In the genomic region with DNA sequence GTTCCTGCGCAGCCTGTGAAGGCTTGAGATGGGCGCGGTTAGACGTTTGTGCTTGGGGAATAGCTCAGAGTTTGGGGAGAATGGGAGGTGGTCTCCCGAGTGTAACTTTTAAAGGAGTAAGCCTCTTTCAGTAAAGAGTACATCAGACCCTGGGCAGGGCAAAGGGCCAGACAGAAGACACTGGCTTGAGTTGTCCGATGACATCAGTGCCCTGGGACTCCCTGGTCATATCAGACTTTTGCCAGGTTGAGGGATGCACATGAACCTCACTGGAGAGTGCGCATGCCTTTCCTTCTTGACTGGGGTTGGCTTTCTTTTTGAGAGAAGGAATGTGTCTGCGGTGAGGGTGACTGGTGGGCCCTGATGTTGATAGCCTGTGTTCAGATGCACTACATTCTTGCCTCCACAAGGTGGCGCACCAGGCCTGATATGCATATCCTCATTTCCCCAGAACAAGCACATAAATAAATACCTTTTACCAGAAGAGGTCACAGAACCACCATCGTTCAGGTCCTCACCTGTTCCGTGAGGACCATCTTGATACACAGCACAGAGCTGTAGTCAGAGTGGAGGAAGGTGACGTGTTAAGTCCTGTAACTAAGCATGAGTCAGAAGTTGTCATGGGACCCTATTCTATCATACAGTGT, we compare ENCODE assay signal across 9 mouse cellular contexts. TPM values are rescaled to one million over a fixed set of nuclear protein-coding genes. Genes with fewer than 3 reads are reported as not detected.
DNase-seq lines count a peak whose midpoint lies in the region; ATAC-seq and TF ChIP-seq lines count a peak whose summit lies in the region.
"Had no signal": no experiment of that assay in that cellular context is flagged by ENCODE, and none has a peak within 500 bp of the region (broad histone marks: within the 10 kb centered on the region; RNA-seq: fewer than 3 reads in every experiment).

No protein-coding gene starts in this region.

- H3K4me1 ChIP-seq in CH12.LX (ENCODE audit: control insufficient read depth in 1 of 2, insufficient read depth in 2 of 2): no peaks in the 10 kb centered on the region
- no peaks in the 10 kb centered on the region for H3K4me1 ChIP-seq in forebrain, embryonic 16.5 days (replicated peaks; ENCODE audit: control insufficient read depth, insufficient read depth, low read length)
- H3K4me1 ChIP-seq in testis, adult 2 months (ENCODE audit: control insufficient read depth, insufficient read depth, low read length): no peaks in the 10 kb centered on the region; the same call in 1 of the 2 replicates
- H3K4me1 ChIP-seq: limb, embryonic 15.5 days had no signal

- TF ChIP-seq EP300 in CH12.LX (IDR thresholded peaks at IDR 0.05; ENCODE audit: low read length): no peak

- TF ChIP-seq CTCF in CH12.LX (conservative IDR thresholded peaks at IDR 0.05 in 1 of 2, IDR thresholded peaks at IDR 0.05 in 1 of 2; ENCODE audit: low read depth in 2 of 2, low read length in 2 of 2): peak; percentile 26 to 67; a peak in 2 of 4 replicates
- peak; percentile 74; the same call in 1 of the 2 replicates for TF ChIP-seq CTCF in testis, adult 2 months (IDR thresholded peaks at IDR 0.05; ENCODE audit: control insufficient read depth, insufficient read depth, insufficient replicate concordance, low read depth, low read length)

- no peak overlapping the region for H3K9ac ChIP-seq in CH12.LX (ENCODE audit: insufficient read depth, low read depth)
- no peak overlapping the region for H3K9ac ChIP-seq in forebrain, embryonic 16.5 days (replicated peaks; ENCODE audit: low read depth, low read length)
- H3K9ac ChIP-seq: limb, embryonic 15.5 days had no signal

- WGBS in forebrain, embryonic 16.5 days: 75% methylated on average over 12 of the region's 12 CpGs

- H3K4me2 ChIP-seq in CH12.LX (ENCODE audit: insufficient read depth, low read depth, poor library complexity, severe bottlenecking): no peak overlapping the region
- no peak overlapping the region for H3K4me2 ChIP-seq in forebrain, embryonic 16.5 days (ENCODE audit: low read length)
- H3K4me2 ChIP-seq: limb, embryonic 15.5 days had no signal

- no peak for TF ChIP-seq POLR2A in CH12.LX (IDR thresholded peaks at IDR 0.05; ENCODE audit: low read depth, low read length)
- TF ChIP-seq POLR2A in testis, adult 2 months (IDR thresholded peaks at IDR 0.05; ENCODE audit: control insufficient read depth, low read depth, low read length): no peak

- TF ChIP-seq RAD21 in CH12.LX (IDR thresholded peaks at IDR 0.05; ENCODE audit: low read depth, low read length): peak; percentile 48

- peak; percentile 47; the same call in 1 of the 2 replicates for ATAC-seq in forebrain, embryonic 16.5 days

- H3K79me2 ChIP-seq in CH12.LX (replicated peaks; ENCODE audit: control insufficient read depth, extremely low read depth, insufficient read depth, poor library complexity, severe bottlenecking): no peaks in the 10 kb centered on the region

- H3K4me3 ChIP-seq in CH12.LX (replicated peaks in 1 of 3; ENCODE audit: low read depth in 2 of 3, low read length in 2 of 3, poor library complexity in 1 of 3): no peak overlapping the region
- no peak overlapping the region for H3K4me3 ChIP-seq in forebrain, embryonic 16.5 days (replicated peaks; ENCODE audit: low read length)
- no peak overlapping the region for H3K4me3 ChIP-seq in testis, adult 2 months (ENCODE audit: control insufficient read depth, low read depth, low read length)
- H3K4me3 ChIP-seq: limb, embryonic 15.5 days had no signal

- dilution Hi-C loops in CH12.LX (cut with MboI; ENCODE audit: extremely low pct_ligation_motif_present, extremely low pct_unique_long_range_greater_than_20kb, low sequenced_read_pairs): no loop called here

- peaks cover 11% of the 10 kb centered on the region for H3K9me3 ChIP-seq in CH12.LX (replicated peaks; ENCODE audit: low read length)
- H3K9me3 ChIP-seq in forebrain, embryonic 16.5 days (ENCODE audit: control insufficient read depth, low read length): peaks cover 6% of the 10 kb centered on the region
- H3K9me3 ChIP-seq: limb, embryonic 15.5 days had no signal

- no peaks in the 10 kb centered on the region for H3K27me3 ChIP-seq in CH12.LX (replicated peaks)
- no peaks in the 10 kb centered on the region for H3K27me3 ChIP-seq in forebrain, embryonic 16.5 days (replicated peaks; ENCODE audit: control insufficient read depth, insufficient read depth, low read length)
- no peaks in the 10 kb centered on the region for H3K27me3 ChIP-seq in testis, adult 2 months (ENCODE audit: control insufficient read depth, insufficient read depth, low read length)
- H3K27me3 ChIP-seq: limb, embryonic 15.5 days had no signal

- DNase-seq in adrenal gland, adult (ENCODE audit: inconsistent age in 2 of 2, low spot score in 1 of 2): peak; percentile 10 to 49
- DNase-seq in adrenal gland, adult 8-10 months: no peak
- peak; percentile 33 for DNase-seq in CH12.LX (ENCODE audit: extremely low read depth)
- peak; percentile 30 for DNase-seq in c-Kit-positive CD71-positive TER-119-positive erythroid progenitor cells, embryonic 14.5 days (ENCODE audit: low spot score)
- DNase-seq in kidney, postnatal 36 days: peak; percentile 4 to 61
- DNase-seq in mesoderm, embryonic 11.5 days (ENCODE audit: low read depth, low spot score): peak; percentile 73

- H3K36me3 ChIP-seq in CH12.LX (replicated peaks in 1 of 2; ENCODE audit: control insufficient read depth in 1 of 2, insufficient read depth in 1 of 2, low read length in 1 of 2): no peaks in the 10 kb centered on the region
- no peaks in the 10 kb centered on the region for H3K36me3 ChIP-seq in forebrain, embryonic 16.5 days (ENCODE audit: control insufficient read depth, insufficient read depth)
- no peaks in the 10 kb centered on the region for H3K36me3 ChIP-seq in testis, adult 2 months (ENCODE audit: control insufficient read depth, insufficient read depth, low read length)
- H3K36me3 ChIP-seq: limb, embryonic 15.5 days had no signal

- in situ Hi-C loops in CH12.LX (cut with MboI; ENCODE audit: low pct_ligation_motif_present, low pct_unique_long_range_greater_than_20kb, low sequenced_read_pairs): loop anchor here (25.0 kb wide), 1 partner anchor 590 kb away; a partner anchor contains a TSS

- no peak overlapping the region for H3K27ac ChIP-seq in CH12.LX (ENCODE audit: insufficient read depth, low read depth)
- no peak overlapping the region for H3K27ac ChIP-seq in forebrain, embryonic 16.5 days (ENCODE audit: low read length)
- H3K27ac ChIP-seq in testis, adult 2 months (ENCODE audit: control insufficient read depth, insufficient read depth, low read depth, low read length): no peak overlapping the region
- H3K27ac ChIP-seq: limb, embryonic 15.5 days had no signal

TF ChIP-seq in CH12.LX, 34 proteins besides CTCF, POLR2A, EP300 and RAD21:
- no peak for TF ChIP-seq MAZ (IDR thresholded peaks at IDR 0.05; ENCODE audit: low read depth, low read length)
- peak; percentile 26 for TF ChIP-seq SMC3 (IDR thresholded peaks at IDR 0.05; ENCODE audit: low read depth, low read length)
- TF ChIP-seq E2F4 (IDR thresholded peaks at IDR 0.05; ENCODE audit: insufficient replicate concordance, low read depth, low read length): no peak
- no peak for TF ChIP-seq TBP (conservative IDR thresholded peaks at IDR 0.05; ENCODE audit: low read depth, low read length)
- TF ChIP-seq MAX (IDR thresholded peaks at IDR 0.05; ENCODE audit: low read length): no peak

RNA-seq across cellular contexts. Expression of a gene that starts 30.7 kb away (rescaled TPM):
- total RNA-seq in adrenal gland, adult 8-10 months (2022): 10 to 100 TPM in 3 of 4 experiments, 1 to 10 TPM in 1; 9.4 to 20.8 (median 15.1) TPM
- total RNA-seq in CH12.LX (2012; rRNA removed) (2.7 and 3.4 TPM in 2 replicates), CH12.LX (2014; rRNA removed) (2.6 and 2.9 TPM in 2 replicates)
- polyA plus RNA-seq in CH12.LX (2012; ENCODE audit: insufficient read length, low read depth): 5.8 and 8.7 TPM in 2 replicates
- 53.6 and 64.4 TPM in 2 replicates for polyA plus RNA-seq in forebrain, embryonic 16.5 days (2015; fragmentation: Nextera tagmentation; extraction: Ambion mirVana)
- 91.2 and 108 TPM in 2 replicates for polyA plus RNA-seq in testis, adult 2 months (2012; rRNA removed)

RNA-seq across cellular contexts. Expression of a gene that starts 54.3 kb away (rescaled TPM):
- total RNA-seq in adrenal gland, adult 8-10 months (2022): 1 to 10 TPM in 1 of 4 experiments, under 1 TPM in 3; 0.17 to 1.4 (median 0.71) TPM
- total RNA-seq in CH12.LX (2012; rRNA removed): not detected in 2 replicates
- not detected in 2 replicates for total RNA-seq in CH12.LX (2014; rRNA removed)
- polyA plus RNA-seq in CH12.LX (2012; ENCODE audit: insufficient read length, low read depth): not detected in 2 replicates
- polyA plus RNA-seq in forebrain, embryonic 16.5 days (2015; fragmentation: Nextera tagmentation; extraction: Ambion mirVana): 0.92 and 2.3 TPM in 2 replicates
- polyA plus RNA-seq in testis, adult 2 months (2012; rRNA removed): 522 and 549 TPM in 2 replicates
- polyA plus RNA-seq: limb, embryonic 15.5 days had no signal

Comparison
In these comparisons a context has a peak if more than half of its experiments do, and no peak if none do; other contexts are left out.
1. RNA of a gene that starts 54.3 kb away (polyA plus RNA-seq): 522 to 549 TPM in testis, adult 2 months; 0.92 to 2.3 TPM in forebrain, embryonic 16.5 days and not detected in CH12.LX; every median in the first group is over 100 times any median in the second.